Mouse (Mus musculus): ENCODE results near the gene Atf5. TPM values are rescaled to one million over a fixed set of nuclear protein-coding genes. Genes with fewer than 3 reads are reported as not detected.

Gene Atf5
- polyA plus RNA-seq, 1 experiment from 2014 or later = 2.5 TPM

- H3K4me1 ChIP-seq (replicated peaks; ENCODE audit: control insufficient read depth, insufficient read depth, low read length) = peaks cover 34% of the 10 kb centered on the region
- WGBS = 30% methylated on average over 8 of the region's 8 CpGs
- H3K4me3 ChIP-seq (replicated peaks; ENCODE audit: low read length) = peak overlapping the region; percentile 70
- H3K9ac ChIP-seq = peak overlapping the region; percentile 82
- H3K27ac ChIP-seq = peak overlapping the region; percentile 90; the same call in 1 of the 2 replicates
- ATAC-seq (ENCODE audit: low FRiP score) = no peak
- no peaks in the 10 kb centered on the region for H3K9me3 ChIP-seq (ENCODE audit: control insufficient read depth, low read length)
- peaks cover 26% of the 10 kb centered on the region for H3K36me3 ChIP-seq (replicated peaks; ENCODE audit: control insufficient read depth, insufficient read depth)
- peak overlapping the region; percentile 95 for H3K4me2 ChIP-seq (replicated peaks)
- no peaks in the 10 kb centered on the region for H3K27me3 ChIP-seq (ENCODE audit: control insufficient read depth, insufficient read depth, low read length)
- no peak for DNase-seq (ENCODE audit: low spot score)
Observed at GRCm38 (mm10) chr7:44857905-44858304, 41.4 kb upstream of the Atf5 start.

DNA sequence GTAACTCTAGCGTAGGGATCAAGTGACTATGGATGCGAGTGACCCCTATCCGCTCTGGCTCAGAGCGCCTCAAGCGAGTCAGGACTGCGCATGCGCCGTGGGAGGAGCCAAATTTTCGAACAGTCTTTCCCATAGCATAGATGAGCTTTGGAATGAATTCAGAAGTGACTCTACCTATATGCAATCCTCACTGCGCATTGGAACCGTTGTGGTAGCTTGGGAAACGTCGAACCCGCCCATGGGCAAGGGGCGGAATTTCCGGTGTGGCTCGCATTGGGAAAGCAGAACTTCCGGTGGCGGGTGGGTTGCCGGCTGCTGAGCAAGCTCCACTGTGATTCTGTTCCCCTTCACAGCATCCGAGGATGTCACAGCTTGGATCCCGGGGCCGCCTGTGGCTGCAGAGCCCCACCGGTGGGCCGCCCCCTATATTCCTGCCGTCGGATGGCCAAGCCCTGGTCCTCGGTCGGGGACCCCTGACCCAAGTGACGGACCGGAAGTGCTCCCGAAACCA, 40.6 kb upstream of the Atf5 start, which contains the start of gene Pnkp:
Gene Pnkp (plus strand): TSS at position 98 of the 511 bp plus-strand sequence.
- no peaks in the 10 kb centered on the region for H3K9me3 ChIP-seq (ENCODE audit: control insufficient read depth, low read length)
- H3K36me3 ChIP-seq (replicated peaks; ENCODE audit: control insufficient read depth, insufficient read depth) = peaks cover 22% of the 10 kb centered on the region
- H3K4me2 ChIP-seq (replicated peaks) = peak within 1 kb of the TSS; percentile 95
- H3K27me3 ChIP-seq (ENCODE audit: control insufficient read depth, insufficient read depth, low read length) = no peaks in the 10 kb centered on the region
- WGBS = 1% methylated on average over 32 of the region's 32 CpGs
- peak within 1 kb of the TSS; percentile 70 for H3K4me3 ChIP-seq (replicated peaks; ENCODE audit: low read length)
- peaks cover 34% of the 10 kb centered on the region for H3K4me1 ChIP-seq (replicated peaks; ENCODE audit: control insufficient read depth, insufficient read depth, low read length)
- H3K9ac ChIP-seq = peak within 1 kb of the TSS; percentile 82
- peak within 1 kb of the TSS; percentile 90 for H3K27ac ChIP-seq
- ATAC-seq (ENCODE audit: low FRiP score) (peak; percentile 44), DNase-seq (ENCODE audit: low spot score) (peak; percentile 90)

DNA sequence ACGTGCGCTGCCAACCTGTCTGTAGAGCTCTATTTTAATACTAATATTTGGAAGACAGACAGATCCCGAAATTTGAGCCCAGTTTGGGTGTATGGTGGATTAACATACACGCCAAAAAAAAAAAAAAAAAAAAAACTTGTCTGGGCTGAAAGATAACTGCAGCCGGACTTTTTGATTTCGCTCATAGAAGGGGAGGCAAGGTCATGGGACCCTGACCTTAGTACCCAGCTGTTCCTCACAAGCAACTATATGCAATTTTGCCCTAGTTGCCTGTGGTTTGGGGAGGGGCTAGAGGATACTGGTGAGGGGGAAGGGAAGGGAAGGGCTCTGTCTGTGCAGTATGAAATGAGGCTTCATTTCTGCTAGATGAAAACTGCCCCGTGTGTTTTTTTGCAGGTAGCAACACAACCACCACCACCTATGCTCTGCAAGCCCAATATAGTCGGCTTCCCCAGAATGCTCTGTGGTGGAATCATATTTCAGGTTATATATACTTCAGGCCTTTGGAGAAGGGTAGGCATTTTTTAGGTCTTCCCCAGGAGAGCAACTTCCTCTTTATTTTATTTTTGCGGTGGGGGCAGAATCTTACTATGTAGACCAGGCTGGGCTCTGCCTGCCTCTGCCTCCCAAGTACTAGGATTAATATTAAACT, 39.9 kb upstream of the Atf5 start:
- Histone ChIP-seq H3K9ac (peak overlapping the region; percentile 82), H3K4me2 (replicated peaks) (peak overlapping the region; percentile 95), H3K27ac (peak overlapping the region; percentile 90), H3K4me1 (replicated peaks; ENCODE audit: control insufficient read depth, insufficient read depth, low read length) (peaks cover 34% of the 10 kb centered on the region), H3K36me3 (replicated peaks; ENCODE audit: control insufficient read depth, insufficient read depth) (peaks cover 15% of the 10 kb centered on the region), H3K9me3 (ENCODE audit: control insufficient read depth, low read length) (no peaks in the 10 kb centered on the region), H3K4me3 (replicated peaks; ENCODE audit: low read length) (peak overlapping the region; percentile 70), H3K27me3 (ENCODE audit: control insufficient read depth, insufficient read depth, low read length) (no peaks in the 10 kb centered on the region)
- no peak for DNase-seq (ENCODE audit: low spot score)
- ATAC-seq (ENCODE audit: low FRiP score) = no peak
- 72% methylated on average over 9 of the region's 9 CpGs for WGBS

GRCm38 (mm10) chr7:44855036-44855435, 38.6 kb upstream of the Atf5 start:
- ATAC-seq (ENCODE audit: low FRiP score) = no peak; the same call in 1 of the 2 replicates
- WGBS = 38% methylated on average over 10 of the region's 10 CpGs
- H3K9ac ChIP-seq = peak overlapping the region; percentile 63
- H3K4me2 ChIP-seq (replicated peaks) = peak overlapping the region; percentile 69
- no peak for DNase-seq (ENCODE audit: low spot score)
- H3K4me3 ChIP-seq (replicated peaks; ENCODE audit: low read length) = peak overlapping the region; percentile 38
- peaks cover 11% of the 10 kb centered on the region; the same call in 1 of the 2 replicates for H3K36me3 ChIP-seq (replicated peaks; ENCODE audit: control insufficient read depth, insufficient read depth)
- peaks cover 43% of the 10 kb centered on the region for H3K4me1 ChIP-seq (replicated peaks; ENCODE audit: control insufficient read depth, insufficient read depth, low read length)
- H3K9me3 ChIP-seq (ENCODE audit: control insufficient read depth, low read length) = no peaks in the 10 kb centered on the region
- H3K27ac ChIP-seq = peak overlapping the region; percentile 90
- no peaks in the 10 kb centered on the region for H3K27me3 ChIP-seq (ENCODE audit: control insufficient read depth, insufficient read depth, low read length)

GRCm38 (mm10) chr7:44854356-44855031, 38.0 kb upstream of the Atf5 start:
- Histone ChIP-seq H3K4me3 (replicated peaks; ENCODE audit: low read length) (peak overlapping the region; percentile 38), H3K9me3 (ENCODE audit: control insufficient read depth, low read length) (no peaks in the 10 kb centered on the region), H3K4me1 (replicated peaks; ENCODE audit: control insufficient read depth, insufficient read depth, low read length) (peaks cover 43% of the 10 kb centered on the region), H3K9ac (peak overlapping the region; percentile 63), H3K27ac (peak overlapping the region; percentile 90), H3K36me3 (replicated peaks; ENCODE audit: control insufficient read depth, insufficient read depth) (peaks cover 11% of the 10 kb centered on the region; the same call in 1 of the 2 replicates), H3K27me3 (ENCODE audit: control insufficient read depth, insufficient read depth, low read length) (no peaks in the 10 kb centered on the region), H3K4me2 (replicated peaks) (peak overlapping the region; percentile 69)
- peak; percentile 67 for DNase-seq (ENCODE audit: low spot score)
- peak; percentile 12; the same call in 1 of the 2 replicates for ATAC-seq (ENCODE audit: low FRiP score)
- WGBS = 2% methylated on average over 45 of the region's 45 CpGs

DNA sequence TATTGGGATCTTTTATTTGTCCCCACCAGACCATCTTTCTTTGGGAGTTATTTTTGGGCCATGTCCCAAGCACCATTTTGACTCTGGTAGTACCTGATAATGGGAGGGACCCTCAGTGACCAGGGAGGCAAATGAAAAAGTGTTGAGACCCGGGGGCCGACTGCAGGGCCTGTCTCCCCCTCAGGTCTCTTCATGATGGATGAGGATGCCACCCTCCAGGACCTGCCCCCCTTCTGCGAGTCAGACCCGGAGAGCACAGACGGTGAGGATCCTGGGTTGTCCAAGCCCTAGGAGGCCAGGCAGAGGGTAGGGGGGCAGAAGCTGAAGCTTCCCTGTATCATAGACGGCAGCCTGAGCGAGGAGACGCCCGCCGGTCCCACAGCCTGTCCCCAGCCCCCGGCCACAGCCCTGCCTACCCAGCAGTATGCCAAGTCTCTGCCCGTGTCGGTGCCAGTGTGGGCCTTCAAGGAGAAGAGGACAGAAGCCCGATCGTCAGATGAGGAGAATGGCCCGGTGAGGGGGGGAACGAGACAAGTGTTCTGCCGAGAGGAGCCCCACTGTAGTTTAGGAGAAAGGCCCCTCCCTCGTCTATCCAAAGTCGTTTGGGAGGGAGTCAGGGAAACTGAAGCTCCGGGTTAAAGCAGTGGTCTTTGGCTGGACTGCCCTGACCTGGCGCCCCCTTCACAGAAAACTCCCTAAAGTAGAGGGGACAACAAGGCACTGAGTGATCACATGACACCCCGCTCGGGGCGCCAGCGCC, 37.3 kb upstream of the Atf5 start:
- peak overlapping the region; percentile 38 for H3K4me3 ChIP-seq (replicated peaks; ENCODE audit: low read length)
- ATAC-seq (ENCODE audit: low FRiP score) = no peak
- H3K36me3 ChIP-seq (replicated peaks; ENCODE audit: control insufficient read depth, insufficient read depth) = peaks cover 11% of the 10 kb centered on the region; the same call in 1 of the 2 replicates
- H3K9ac ChIP-seq = peak overlapping the region; percentile 63
- peak overlapping the region; percentile 69 for H3K4me2 ChIP-seq (replicated peaks)
- H3K27me3 ChIP-seq (ENCODE audit: control insufficient read depth, insufficient read depth, low read length) = no peaks in the 10 kb centered on the region
- WGBS = 32% methylated on average over 26 of the region's 26 CpGs
- peak overlapping the region; percentile 90 for H3K27ac ChIP-seq
- peaks cover 43% of the 10 kb centered on the region for H3K4me1 ChIP-seq (replicated peaks; ENCODE audit: control insufficient read depth, insufficient read depth, low read length)
- no peak for DNase-seq (ENCODE audit: low spot score)
- H3K9me3 ChIP-seq (ENCODE audit: control insufficient read depth, low read length) = no peaks in the 10 kb centered on the region

- Histone ChIP-seq H3K27ac (no peak overlapping the region), H3K4me3 (replicated peaks; ENCODE audit: low read length) (no peak overlapping the region), H3K36me3 (replicated peaks; ENCODE audit: control insufficient read depth, insufficient read depth) (peaks cover 11% of the 10 kb centered on the region; the same call in 1 of the 2 replicates), H3K9me3 (ENCODE audit: control insufficient read depth, low read length) (no peaks in the 10 kb centered on the region), H3K27me3 (ENCODE audit: control insufficient read depth, insufficient read depth, low read length) (no peaks in the 10 kb centered on the region), H3K4me1 (replicated peaks; ENCODE audit: control insufficient read depth, insufficient read depth, low read length) (peaks cover 38% of the 10 kb centered on the region), H3K4me2 (replicated peaks) (no peak overlapping the region), H3K9ac (no peak overlapping the region)
- 95% methylated on average over 2 of the region's 2 CpGs for WGBS
- DNase-seq (ENCODE audit: low spot score) = no peak
- ATAC-seq (ENCODE audit: low FRiP score) = no peak
Observed at GRCm38 (mm10) chr7:44853065-44853464, 36.6 kb upstream of the Atf5 start.

GRCm38 (mm10) chr7:44852259-44853027, 36.0 kb upstream of the Atf5 start:
- WGBS = 92% methylated on average over 36 of the region's 36 CpGs

More at GRCm38 (mm10) chr7:44852259-44853027, 36.0 kb upstream of the Atf5 start:
- Histone ChIP-seq H3K9ac (no peak overlapping the region), H3K27ac (no peak overlapping the region), H3K36me3 (replicated peaks; ENCODE audit: control insufficient read depth, insufficient read depth) (peaks cover 11% of the 10 kb centered on the region; the same call in 1 of the 2 replicates), H3K4me3 (replicated peaks; ENCODE audit: low read length) (no peak overlapping the region), H3K9me3 (ENCODE audit: control insufficient read depth, low read length) (no peaks in the 10 kb centered on the region), H3K4me2 (replicated peaks) (no peak overlapping the region), H3K27me3 (ENCODE audit: control insufficient read depth, insufficient read depth, low read length) (no peaks in the 10 kb centered on the region), H3K4me1 (replicated peaks; ENCODE audit: control insufficient read depth, insufficient read depth, low read length) (peaks cover 39% of the 10 kb centered on the region)
- ATAC-seq (ENCODE audit: low FRiP score) (no peak), DNase-seq (ENCODE audit: low spot score) (no peak)
